In genomic region chr8:77102879-77103278, GRCm38 (mm10) we compare ENCODE assay signal across 15 mouse cellular contexts.
"Had no signal": no experiment of that assay in that cellular context is flagged by ENCODE, and none has a peak within 500 bp of the region (broad histone marks: within the 10 kb centered on the region; RNA-seq: fewer than 3 reads in every experiment).

No protein-coding gene starts in this region.

- H3K4me3 ChIP-seq: hindbrain, embryonic 15.5 days; limb, embryonic 12.5 days; liver, embryonic 13.5 days; lung, embryonic 15.5 days; megakaryocyte, embryonic 14.5 days had no signal

- H3K4me1 ChIP-seq: hindbrain, embryonic 15.5 days; liver, embryonic 13.5 days; megakaryocyte, embryonic 14.5 days had no signal

- H3K9ac ChIP-seq: hindbrain, embryonic 15.5 days; limb, embryonic 12.5 days; liver, embryonic 13.5 days; liver, postnatal 0 days; lung, embryonic 15.5 days had no signal

- H3K27me3 ChIP-seq: hindbrain, embryonic 15.5 days; limb, embryonic 12.5 days; liver, embryonic 13.5 days; lung, embryonic 15.5 days; megakaryocyte, embryonic 14.5 days had no signal

- ATAC-seq: liver, postnatal 0 days; midbrain, embryonic 16.5 days had no signal

- H3K36me3 ChIP-seq: hindbrain, embryonic 15.5 days; limb, embryonic 12.5 days; liver, embryonic 13.5 days; lung, embryonic 15.5 days had no signal

- H3K27ac ChIP-seq: hindbrain, embryonic 15.5 days; limb, embryonic 12.5 days; liver, embryonic 13.5 days; lung, embryonic 15.5 days; macrophage had no signal

- H3K4me2 ChIP-seq: hindbrain, embryonic 15.5 days; limb, embryonic 12.5 days; liver, embryonic 13.5 days; lung, embryonic 15.5 days; midbrain, embryonic 11.5 days had no signal

- H3K9me3 ChIP-seq: hindbrain, embryonic 15.5 days; limb, embryonic 12.5 days; liver, embryonic 13.5 days; lung, embryonic 15.5 days; megakaryocyte, embryonic 14.5 days had no signal

- DNase-seq: layer of hippocampus, postnatal 36 days; liver; liver, embryonic 13.5 days; liver, postnatal 0 days; lung, postnatal 14 days; right cerebral cortex, adult 18-20 months; right cerebral cortex, postnatal 25 days; thymus, postnatal 14 days had no signal
